Mouse (Mus musculus) lung, embryonic 15.5 days (tissue): ENCODE data around the gene Acad12. TPM values are rescaled to one million over a fixed set of nuclear protein-coding genes. Genes with fewer than 3 reads are reported as not detected.
"Not testable (repeated sequence)": the region's sequence is repeated elsewhere in the genome, so short reads cannot be mapped to it uniquely, and the experiment has no call there.

ENCODE experiments used
- ATAC-seq: fragments of 200-750 bp; cut with Nextera tagmentation; 2 replicates; pipeline ENCODE4 v1.8.0; 2017; ENCODE audit warnings: moderate number of reproducible peaks, borderline replicate concordance; ENCODE audit not compliant: low FRiP score, low TSS enrichment; ENCODE audit errors: extremely low read depth
- H3K27ac ChIP-seq: fragments of 300-500 bp; sonication (generic); 2 replicates; pipeline ENCODE4 v1.5.1; 2015; ENCODE audit warnings: moderate library complexity, mild to moderate bottlenecking, inconsistent platforms
- H3K27me3 ChIP-seq: fragments of 300-500 bp; sonication (generic); 2 replicates; pipeline ENCODE4 v1.6.1; 2015; ENCODE audit warnings: inconsistent platforms
- H3K36me3 ChIP-seq: fragments of 300-500 bp; sonication (generic); 2 replicates; pipeline ENCODE4 v1.6.1; 2015; ENCODE audit warnings: inconsistent platforms
- H3K4me1 ChIP-seq: fragments of 300-500 bp; sonication (generic); 2 replicates; pipeline ENCODE4 v1.6.1; 2015; ENCODE audit warnings: inconsistent platforms
- H3K4me2 ChIP-seq: fragments of 300-500 bp; sonication (generic); 2 replicates; pipeline ENCODE4 v1.6.1; 2015; ENCODE audit warnings: inconsistent platforms, mild to moderate bottlenecking, moderate library complexity
- H3K4me3 ChIP-seq: fragments of 300-500 bp; sonication (generic); 2 replicates; pipeline ENCODE4 v1.5.1; 2015; ENCODE audit warnings: mild to moderate bottlenecking, inconsistent platforms
- H3K9ac ChIP-seq: fragments of 300-500 bp; sonication (generic); 2 replicates; pipeline ENCODE4 v1.6.1; 2015; ENCODE audit warnings: inconsistent platforms
- H3K9me3 ChIP-seq: fragments of 300-500 bp; sonication (generic); 2 replicates; pipeline ENCODE4 v1.6.1; 2016; ENCODE audit warnings: inconsistent platforms
- WGBS: fragments of 180-500 bp; shearing (Covaris S2); methylation state at CpG from one replicate; pipeline ENCODE4 v1.1.7; 2015; 5-methylcytosine and 5-hydroxymethylcytosine counted together
- polyA plus RNA-seq: library from polyadenylated mRNA; unstranded; fragments of >200 nt; fragmentation: Nextera tagmentation; extraction: Ambion mirVana; gene quantifications from 2 replicates; pipeline ENCODE4 v1.2.1, GENCODE M21; 2015

The Acad12 gene
- polyA plus RNA-seq, 1 experiment from 2014 or later = 2.5 TPM

DNA sequence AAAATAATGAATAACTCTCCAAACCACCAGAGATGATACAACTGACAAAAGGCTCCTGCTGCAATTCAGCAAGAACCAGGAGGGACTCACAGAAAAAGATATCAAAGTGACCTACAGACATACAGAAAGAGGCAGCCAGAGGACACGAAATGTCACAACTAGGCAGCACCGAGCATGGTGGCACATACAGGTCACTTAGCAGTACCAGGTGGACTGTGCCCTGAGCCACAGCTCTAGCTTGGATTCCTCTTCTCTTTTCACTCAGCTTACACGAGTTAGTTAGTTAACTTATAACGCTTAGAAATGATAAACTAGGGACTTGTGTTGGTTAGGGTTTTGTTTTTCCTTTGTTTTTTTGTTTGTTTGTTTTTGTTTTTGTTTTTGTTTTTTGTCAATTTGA is 35.8 kb upstream of the Acad12 start:
- no peak for ATAC-seq
- H3K36me3 ChIP-seq = no peaks in the 10 kb centered on the region
- no peaks in the 10 kb centered on the region for H3K27me3 ChIP-seq
- H3K4me1 ChIP-seq = peaks cover 2% of the 10 kb centered on the region; the same call in 1 of the 2 replicates
- H3K27ac ChIP-seq = no peak overlapping the region
- no peak overlapping the region for H3K4me3 ChIP-seq
- WGBS = 72% methylated on average over 4 of the region's 4 CpGs
- no peak overlapping the region for H3K4me2 ChIP-seq
- H3K9ac ChIP-seq = no peak overlapping the region
- no peaks in the 10 kb centered on the region for H3K9me3 ChIP-seq

DNA sequence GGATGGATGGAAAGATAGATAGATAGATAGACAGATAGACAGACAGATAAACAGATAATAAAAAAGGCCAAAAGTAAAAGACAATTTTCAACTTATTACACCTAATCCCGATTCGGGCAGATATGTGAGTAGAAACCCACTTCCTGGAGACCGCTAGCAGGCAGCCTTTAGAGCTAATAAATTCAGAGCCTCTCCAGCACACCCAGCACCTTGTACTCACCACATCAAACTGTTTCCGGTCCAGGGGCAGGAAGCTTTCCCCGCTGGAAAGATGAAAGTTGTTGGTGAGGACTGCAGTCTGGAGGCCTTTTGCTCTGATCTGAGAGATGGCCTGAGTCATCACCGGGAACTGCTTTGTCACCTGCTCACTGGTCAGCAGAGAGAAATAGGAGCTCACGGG is 30.4 kb upstream of the Acad12 start:
- H3K9me3 ChIP-seq = no peaks in the 10 kb centered on the region
- H3K27me3 ChIP-seq = no peaks in the 10 kb centered on the region
- no peak for ATAC-seq
- 72% methylated on average over 7 of the region's 7 CpGs for WGBS
- no peak overlapping the region for H3K9ac ChIP-seq
- H3K36me3 ChIP-seq = no peaks in the 10 kb centered on the region
- H3K4me1 ChIP-seq = no peaks in the 10 kb centered on the region
- H3K27ac ChIP-seq = no peak overlapping the region
- no peak overlapping the region for H3K4me3 ChIP-seq
- H3K4me2 ChIP-seq = no peak overlapping the region

DNA sequence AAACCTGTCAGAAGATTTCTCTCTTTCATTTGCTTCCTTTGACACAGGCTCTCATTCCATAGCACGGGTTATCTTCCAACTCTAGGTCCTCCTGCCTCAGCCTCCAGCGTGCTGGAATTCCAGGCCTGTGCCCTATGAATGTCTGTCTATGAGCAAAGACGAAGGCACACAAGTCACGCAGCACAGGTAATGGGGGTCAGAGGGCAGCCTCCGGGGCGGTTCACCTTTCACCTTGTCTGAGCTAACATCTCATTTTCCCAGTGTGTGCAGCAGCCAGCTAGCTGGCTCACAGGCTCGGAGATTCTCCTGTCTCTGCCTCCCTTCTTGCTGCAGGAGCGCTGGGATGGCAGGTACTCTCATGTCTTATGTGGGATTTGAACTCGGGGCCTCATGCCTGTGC is 20.9 kb upstream of the Acad12 start:
- Histone ChIP-seq H3K27ac (no peak overlapping the region), H3K4me1 (no peaks in the 10 kb centered on the region), H3K9me3 (no peaks in the 10 kb centered on the region), H3K9ac (no peak overlapping the region), H3K4me3 (no peak overlapping the region), H3K4me2 (no peak overlapping the region), H3K36me3 (no peaks in the 10 kb centered on the region), H3K27me3 (no peaks in the 10 kb centered on the region)
- 83% methylated on average over 9 of the region's 9 CpGs for WGBS
- no peak for ATAC-seq

DNA sequence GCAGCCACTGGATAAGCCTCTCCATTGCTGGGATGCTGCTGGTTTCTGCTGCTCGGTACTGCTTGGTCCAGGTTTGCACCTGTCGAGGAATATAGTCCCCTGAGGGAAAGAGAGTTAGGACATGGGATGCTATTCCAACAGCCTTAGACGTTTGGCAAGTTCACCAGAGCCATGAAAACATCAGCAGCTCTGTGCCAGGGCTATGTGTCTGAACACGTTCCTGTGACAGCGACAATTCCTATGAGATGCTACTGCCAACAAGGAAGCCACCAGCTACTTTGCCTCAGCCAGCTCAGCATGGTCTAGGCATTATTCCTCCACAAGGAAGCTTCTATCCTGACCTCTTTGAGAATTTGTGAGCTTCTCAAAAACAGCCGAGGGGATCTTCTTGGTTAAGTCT is 18.6 kb upstream of the Acad12 start:
- Histone ChIP-seq H3K4me1 (no peaks in the 10 kb centered on the region), H3K4me3 (no peak overlapping the region), H3K27me3 (no peaks in the 10 kb centered on the region), H3K9ac (no peak overlapping the region), H3K27ac (no peak overlapping the region), H3K36me3 (no peaks in the 10 kb centered on the region), H3K4me2 (no peak overlapping the region), H3K9me3 (no peaks in the 10 kb centered on the region)
- WGBS = 77% methylated on average over 6 of the region's 6 CpGs
- ATAC-seq = no peak

DNA sequence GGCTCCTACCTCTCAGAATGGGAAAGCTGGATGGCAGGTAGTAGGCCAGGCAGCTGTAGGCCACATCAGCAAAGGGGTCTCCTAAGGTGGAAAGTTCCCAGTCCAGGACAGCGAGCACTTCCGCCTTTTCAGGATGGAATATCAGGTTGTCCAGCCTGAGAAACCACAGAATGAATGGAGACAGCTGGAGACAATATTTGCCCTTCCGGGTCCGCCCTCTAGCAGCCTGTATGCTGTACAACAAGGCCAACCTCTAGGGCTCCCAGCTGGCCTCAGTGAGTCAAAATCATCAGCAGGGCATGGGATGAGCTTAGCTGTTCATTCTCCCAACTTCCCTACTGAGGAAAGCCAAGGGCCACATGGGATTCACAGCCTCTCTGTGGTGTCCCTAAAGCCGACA is 15.9 kb upstream of the Acad12 start:
- Histone ChIP-seq H3K4me3 (no peak overlapping the region), H3K9ac (no peak overlapping the region), H3K4me2 (no peak overlapping the region), H3K27me3 (no peaks in the 10 kb centered on the region), H3K36me3 (no peaks in the 10 kb centered on the region), H3K4me1 (no peaks in the 10 kb centered on the region), H3K27ac (no peak overlapping the region), H3K9me3 (no peaks in the 10 kb centered on the region)
- no peak for ATAC-seq
- WGBS = 89% methylated on average over 5 of the region's 5 CpGs

DNA sequence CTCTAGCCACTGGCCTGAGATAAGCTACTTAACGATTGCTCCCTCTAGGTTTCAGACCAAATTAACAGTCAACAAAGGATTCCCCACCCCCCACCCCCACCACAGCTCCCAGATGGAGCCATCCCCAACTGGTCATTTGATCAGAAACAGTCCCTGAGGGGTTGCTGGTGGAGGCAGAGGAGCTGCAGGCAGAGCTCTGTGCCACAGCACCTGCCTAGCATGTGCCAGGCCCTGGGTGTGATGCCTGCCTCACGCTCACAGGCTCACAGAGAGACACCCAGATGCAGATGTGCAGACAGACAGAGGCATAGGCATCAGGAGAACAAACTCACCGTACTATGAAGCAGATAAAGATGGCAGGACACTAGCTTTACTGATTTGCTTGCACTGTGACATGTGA is 14.1 kb upstream of the Acad12 start:
- Histone ChIP-seq H3K4me3 (no peak overlapping the region), H3K9ac (no peak overlapping the region), H3K4me1 (no peaks in the 10 kb centered on the region), H3K27ac (no peak overlapping the region), H3K36me3 (no peaks in the 10 kb centered on the region), H3K27me3 (no peaks in the 10 kb centered on the region), H3K4me2 (no peak overlapping the region), H3K9me3 (no peaks in the 10 kb centered on the region)
- ATAC-seq = no peak
- 31% methylated on average over 3 of the region's 3 CpGs for WGBS

DNA sequence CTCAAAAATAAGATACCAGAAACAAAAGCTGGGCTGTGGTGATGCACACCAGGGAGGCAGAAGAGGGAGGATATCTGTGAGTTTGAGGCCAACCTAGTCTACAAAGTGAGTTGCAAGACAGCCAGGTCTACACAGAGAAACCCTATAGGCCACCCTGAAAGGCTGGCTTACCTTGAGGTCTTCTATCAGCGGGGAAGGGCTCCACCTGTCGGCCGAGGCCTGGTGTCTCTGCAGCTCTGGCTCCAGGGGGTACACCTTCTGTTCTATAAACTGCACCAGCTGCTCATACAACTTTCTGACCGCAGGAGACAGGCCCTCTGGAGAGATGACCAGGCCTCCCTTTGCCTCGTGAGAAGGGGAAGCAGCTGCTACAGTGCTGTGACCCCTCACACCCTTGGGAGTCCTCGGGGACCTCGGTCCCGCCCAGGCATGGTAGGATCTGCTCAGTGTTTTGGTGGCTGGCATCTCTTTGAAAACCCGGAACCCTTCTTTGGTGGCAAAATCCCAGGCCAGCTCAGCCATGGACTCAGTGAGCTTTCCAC is 12.4 kb upstream of the Acad12 start:
- not testable (repeated sequence) for H3K9me3 ChIP-seq, H3K4me3 ChIP-seq, H3K27ac ChIP-seq, H3K27me3 ChIP-seq, H3K36me3 ChIP-seq, H3K4me2 ChIP-seq, H3K4me1 ChIP-seq, H3K9ac ChIP-seq, ATAC-seq
- WGBS = 55% methylated on average over 9 of the region's 9 CpGs

DNA sequence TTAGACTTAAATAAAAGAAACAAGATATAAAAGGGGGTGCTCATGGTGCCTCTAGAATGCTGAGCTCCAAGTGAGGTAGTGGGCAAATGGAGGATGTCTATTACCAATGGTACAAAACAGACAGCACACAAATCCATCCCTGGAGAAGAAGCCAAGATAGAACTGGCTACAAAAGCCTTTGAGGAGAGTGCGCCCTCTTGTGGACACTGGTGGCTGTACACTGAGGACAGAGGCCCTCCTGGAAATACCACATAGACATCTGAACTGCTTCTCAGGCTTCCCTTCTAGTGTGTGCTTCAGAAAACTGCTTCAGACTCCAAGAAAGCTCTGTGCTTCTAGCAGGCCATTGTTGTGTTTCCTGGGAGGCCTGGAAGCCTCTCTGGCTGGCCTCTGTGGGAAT is 9.1 kb upstream of the Acad12 start:
- WGBS = 4% methylated on average over 1 of the region's 1 CpGs
- ATAC-seq = no peak
- no peaks in the 10 kb centered on the region for H3K27me3 ChIP-seq
- H3K9me3 ChIP-seq = no peaks in the 10 kb centered on the region
- H3K4me3 ChIP-seq = no peak overlapping the region
- H3K36me3 ChIP-seq = no peaks in the 10 kb centered on the region
- no peak overlapping the region for H3K9ac ChIP-seq
- H3K27ac ChIP-seq = no peak overlapping the region
- no peak overlapping the region for H3K4me2 ChIP-seq
- H3K4me1 ChIP-seq = no peaks in the 10 kb centered on the region

DNA sequence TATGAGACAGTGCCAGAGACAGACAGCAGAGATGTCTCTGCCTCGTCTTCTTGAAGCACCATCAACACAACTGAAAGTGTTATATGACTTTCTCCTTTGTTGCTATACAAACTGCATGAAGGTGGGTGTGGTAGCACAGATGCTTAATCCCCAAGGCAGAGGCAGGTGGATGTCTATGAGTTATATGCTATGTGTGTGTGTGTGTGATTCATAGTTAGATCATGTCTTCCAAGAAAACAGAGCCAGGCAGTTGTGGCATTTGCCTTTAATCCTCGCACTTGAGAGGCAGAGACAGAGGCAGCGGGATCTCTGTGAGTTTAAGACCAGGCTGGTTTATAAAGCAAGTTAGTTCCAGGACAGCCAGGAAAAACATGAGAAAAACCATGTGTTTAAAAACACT is 4.5 kb upstream of the Acad12 start:
- Histone ChIP-seq H3K4me2 (no peak overlapping the region), H3K4me3 (no peak overlapping the region), H3K9ac (no peak overlapping the region), H3K27me3 (no peaks in the 10 kb centered on the region), H3K9me3 (no peaks in the 10 kb centered on the region), H3K4me1 (peaks cover 7% of the 10 kb centered on the region), H3K27ac (no peak overlapping the region), H3K36me3 (no peaks in the 10 kb centered on the region)
- ATAC-seq = no peak
- 75% methylated on average over 3 of the region's 3 CpGs for WGBS

DNA sequence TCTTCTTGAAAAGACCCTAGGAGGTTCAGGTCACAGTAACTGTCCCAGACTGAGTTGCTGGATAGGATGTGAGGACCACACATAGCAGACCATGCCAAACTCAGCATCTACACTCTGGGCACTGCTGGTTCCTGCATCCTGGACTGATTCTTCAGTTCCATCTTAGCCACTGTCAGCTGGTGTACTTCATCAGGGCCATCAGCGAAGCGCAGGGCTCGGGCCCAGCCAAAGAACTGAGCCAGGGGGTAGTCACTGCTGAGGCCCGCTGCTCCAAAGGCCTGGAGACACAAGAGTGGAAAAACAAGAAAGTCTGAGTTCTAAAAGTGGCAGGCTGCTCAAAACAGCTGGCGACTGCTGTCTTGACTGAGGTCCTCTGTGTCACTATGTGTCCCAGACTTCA is 2.4 kb upstream of the Acad12 start:
- H3K4me1 ChIP-seq = peaks cover 7% of the 10 kb centered on the region
- no peaks in the 10 kb centered on the region for H3K27me3 ChIP-seq
- WGBS = 91% methylated on average over 5 of the region's 5 CpGs
- no peak overlapping the region for H3K9ac ChIP-seq
- H3K4me2 ChIP-seq = no peak overlapping the region
- H3K4me3 ChIP-seq = no peak overlapping the region
- no peak for ATAC-seq
- H3K27ac ChIP-seq = no peak overlapping the region
- no peaks in the 10 kb centered on the region for H3K36me3 ChIP-seq
- no peaks in the 10 kb centered on the region for H3K9me3 ChIP-seq

DNA sequence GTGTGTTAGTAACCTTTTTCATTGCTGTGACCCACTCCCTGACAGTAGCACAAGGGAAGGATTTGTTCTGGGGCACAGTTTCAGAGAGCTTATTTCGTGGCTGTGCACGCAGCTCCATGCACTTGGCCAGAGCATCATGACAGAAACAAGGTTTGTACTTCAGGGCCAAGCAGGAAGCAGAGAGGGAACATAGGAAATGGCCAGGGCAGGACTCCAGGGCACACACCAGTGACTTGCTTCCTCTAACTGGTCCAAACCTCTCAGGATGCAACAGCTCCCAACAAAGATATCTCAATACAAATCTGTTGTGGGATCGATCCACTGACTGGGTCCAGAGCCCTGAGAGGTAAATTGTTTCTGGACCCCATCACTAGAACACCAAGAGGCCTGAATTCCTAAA is 3.8 kb downstream of the Acad12 start:
- WGBS = 78% methylated on average over 3 of the region's 3 CpGs

DNA sequence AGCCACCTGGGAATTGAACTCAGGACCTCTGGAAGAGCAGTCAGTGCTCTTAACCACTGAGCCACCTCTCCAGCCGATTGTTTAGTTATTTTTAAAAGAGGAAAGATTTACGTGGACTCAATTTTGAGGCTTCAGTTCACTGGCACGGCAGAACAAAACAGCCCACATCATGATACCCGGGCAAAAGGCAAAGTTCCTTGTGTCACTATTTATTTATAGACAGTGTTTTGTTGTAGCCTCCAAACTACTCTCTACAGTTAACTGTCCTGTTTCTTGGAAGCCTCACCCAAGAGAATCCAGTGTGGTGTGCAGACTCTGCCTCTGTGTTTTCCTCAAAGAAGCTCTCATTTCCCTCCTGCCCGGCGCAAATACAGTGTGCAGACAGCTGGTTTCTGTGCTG is 6.7 kb downstream of the Acad12 start:
- Histone ChIP-seq H3K9ac (no peak overlapping the region), H3K36me3 (no peaks in the 10 kb centered on the region), H3K27ac (no peak overlapping the region), H3K4me2 (no peak overlapping the region), H3K4me1 (no peaks in the 10 kb centered on the region), H3K9me3 (no peaks in the 10 kb centered on the region), H3K4me3 (no peak overlapping the region), H3K27me3 (no peaks in the 10 kb centered on the region)
- no peak for ATAC-seq
- 82% methylated on average over 6 of the region's 6 CpGs for WGBS

More for the DNA sequence above, 3.8 kb downstream of the Acad12 start:
- not testable (repeated sequence) for H3K27ac ChIP-seq, H3K36me3 ChIP-seq, H3K9me3 ChIP-seq, H3K9ac ChIP-seq, H3K4me3 ChIP-seq, ATAC-seq, H3K27me3 ChIP-seq, H3K4me2 ChIP-seq, H3K4me1 ChIP-seq

DNA sequence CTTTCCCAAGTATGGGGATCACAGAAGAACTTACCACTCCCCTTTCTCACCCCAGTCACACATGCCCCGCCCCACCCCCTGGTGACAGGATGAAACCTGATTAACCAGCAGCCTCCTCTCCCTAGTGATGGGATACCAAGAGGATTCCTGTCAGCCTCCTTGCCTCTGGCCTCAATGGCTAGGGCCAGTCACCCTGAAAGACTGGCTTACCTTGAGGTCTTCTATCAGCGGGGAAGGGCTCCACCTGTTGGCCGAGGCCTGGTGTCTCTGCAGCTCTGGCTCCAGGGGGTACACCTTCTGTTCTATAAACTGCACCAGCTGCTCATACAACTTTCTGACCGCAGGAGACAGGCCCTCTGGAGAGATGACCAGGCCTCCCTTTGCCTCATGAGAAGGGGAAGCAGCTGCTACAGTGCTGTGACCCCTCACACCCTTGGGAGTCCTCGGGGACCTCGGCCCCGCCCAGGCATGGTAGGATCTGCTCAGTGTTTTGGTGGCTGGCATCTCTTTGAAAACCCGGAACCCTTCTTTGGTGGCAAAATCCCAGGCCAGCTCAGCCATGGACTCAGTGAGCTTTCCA is 9.1 kb downstream of the Acad12 start:
- H3K27me3 ChIP-seq, H3K9ac ChIP-seq, H3K4me3 ChIP-seq, H3K36me3 ChIP-seq, H3K4me1 ChIP-seq, ATAC-seq, H3K27ac ChIP-seq, H3K9me3 ChIP-seq, H3K4me2 ChIP-seq: not testable (repeated sequence)
- WGBS = 47% methylated on average over 8 of the region's 8 CpGs
